ENCODE assay signal across 9 mouse cellular contexts in genomic region chr11:96332618-96333032, GRCm38 (mm10). TPM values are rescaled to one million over a fixed set of nuclear protein-coding genes. Genes with fewer than 3 reads are reported as not detected.
DNase-seq lines count a peak whose midpoint lies in the region; ATAC-seq lines count a peak whose summit lies in the region.
"Had no signal": no experiment of that assay in that cellular context is flagged by ENCODE, and none has a peak within 500 bp of the region (broad histone marks: within the 10 kb centered on the region; RNA-seq: fewer than 3 reads in every experiment).

No protein-coding gene starts in this region.

- WGBS in heart, embryonic 10.5 days = 2% methylated on average over 30 of the region's 35 CpGs
- under 1% methylated on average over 35 of the region's 35 CpGs for WGBS in neural tube, embryonic 11.5 days
- 2% methylated on average over 35 of the region's 35 CpGs for WGBS in limb, embryonic 13.5 days

- H3K9ac ChIP-seq in neural tube, embryonic 11.5 days (ENCODE audit: low read length) = peak overlapping the region; percentile 100
- peak overlapping the region; percentile 54; the same call in 1 of the 2 replicates for H3K9ac ChIP-seq in limb, embryonic 13.5 days

- H3K4me2 ChIP-seq in neural tube, embryonic 11.5 days (ENCODE audit: low read depth) = peak overlapping the region; percentile 100
- H3K4me2 ChIP-seq in limb, embryonic 13.5 days (replicated peaks) = peak overlapping the region; percentile 53

- H3K27me3 ChIP-seq in heart, embryonic 10.5 days (ENCODE audit: insufficient read depth, poor library complexity, severe bottlenecking) = peaks cover 100% of the 10 kb centered on the region
- H3K27me3 ChIP-seq in neural tube, embryonic 11.5 days (ENCODE audit: control insufficient read depth, insufficient read depth, low read length) = no peaks in the 10 kb centered on the region
- peaks cover 100% of the 10 kb centered on the region for H3K27me3 ChIP-seq in limb, embryonic 13.5 days

- DNase-seq in heart, embryonic 10.5 days (ENCODE audit: low spot score) = no peak
- no peak for DNase-seq in heart, adult 9 months (ENCODE audit: low spot score in 2 of 2)
- peak; percentile 69 for DNase-seq in neural tube, embryonic 11.5 days (ENCODE audit: low spot score)
- DNase-seq in neural tube, embryonic 10.5 days (ENCODE audit: extremely low spot score, low spot score) = no peak
- no peak for DNase-seq in thymus, postnatal 10 days (ENCODE audit: low spot score in 2 of 2)
- no peak for DNase-seq in right cerebral cortex, postnatal 14 days
- no peak for DNase-seq in embryo, embryonic 9.5 days (ENCODE audit: extremely low spot score)
- DNase-seq: thymus, postnatal 4 days had no signal

- no peak for ATAC-seq in neural tube, embryonic 11.5 days (ENCODE audit: insufficient read depth, low FRiP score, low TSS enrichment)
- ATAC-seq in limb, embryonic 13.5 days (ENCODE audit: low FRiP score, low read depth) = no peak

- no peaks in the 10 kb centered on the region for H3K9me3 ChIP-seq in heart, embryonic 10.5 days
- H3K9me3 ChIP-seq in neural tube, embryonic 11.5 days (ENCODE audit: control insufficient read depth, low read length) = no peaks in the 10 kb centered on the region
- no peaks in the 10 kb centered on the region for H3K9me3 ChIP-seq in limb, embryonic 13.5 days

- H3K4me3 ChIP-seq in heart, embryonic 10.5 days = peak overlapping the region; percentile 59
- H3K4me3 ChIP-seq in neural tube, embryonic 11.5 days (ENCODE audit: low read depth, low read length) = peak overlapping the region; percentile 96
- peak overlapping the region; percentile 32 for H3K4me3 ChIP-seq in limb, embryonic 13.5 days

- H3K27ac ChIP-seq in heart, embryonic 10.5 days = peak overlapping the region; percentile 89
- H3K27ac ChIP-seq in neural tube, embryonic 11.5 days (ENCODE audit: low read depth, low read length) = peak overlapping the region; percentile 100
- no peak overlapping the region for H3K27ac ChIP-seq in limb, embryonic 13.5 days

- H3K4me1 ChIP-seq in heart, embryonic 10.5 days = peaks cover 20% of the 10 kb centered on the region
- peaks cover 86% of the 10 kb centered on the region for H3K4me1 ChIP-seq in neural tube, embryonic 11.5 days (ENCODE audit: control insufficient read depth, insufficient read depth, low read length)
- peaks cover 10% of the 10 kb centered on the region for H3K4me1 ChIP-seq in limb, embryonic 13.5 days

- H3K36me3 ChIP-seq in heart, embryonic 10.5 days = no peaks in the 10 kb centered on the region
- peaks cover 8% of the 10 kb centered on the region for H3K36me3 ChIP-seq in neural tube, embryonic 11.5 days (ENCODE audit: control insufficient read depth, insufficient read depth, low read length)
- H3K36me3 ChIP-seq in limb, embryonic 13.5 days = no peaks in the 10 kb centered on the region

RNA-seq across cellular contexts. Expression of gene Hoxb3, which starts 9.5 kb away (rescaled TPM):
- 0.42 and 1.8 TPM in 2 replicates for polyA plus RNA-seq in heart, embryonic 10.5 days (2016; fragmentation: Nextera tagmentation; extraction: Ambion mirVana)
- 10.3 and 14.2 TPM in 2 replicates for polyA plus RNA-seq in neural tube, embryonic 11.5 days (2014; fragmentation: Nextera tagmentation; extraction: Ambion mirVana)
- polyA plus RNA-seq in limb, embryonic 13.5 days (2015; fragmentation: Nextera tagmentation; extraction: Ambion mirVana) = 0.17 and 0.55 TPM in 2 replicates

RNA-seq across cellular contexts. Expression of gene Hoxb4, which starts 14.6 kb away (rescaled TPM):
- polyA plus RNA-seq in heart, embryonic 10.5 days (2016; fragmentation: Nextera tagmentation; extraction: Ambion mirVana) = 0.31 and 2.0 TPM in 2 replicates
- 3.1 and 3.8 TPM in 2 replicates for polyA plus RNA-seq in neural tube, embryonic 11.5 days (2014; fragmentation: Nextera tagmentation; extraction: Ambion mirVana)
- polyA plus RNA-seq in limb, embryonic 13.5 days (2015; fragmentation: Nextera tagmentation; extraction: Ambion mirVana) = 0.36 and 0.50 TPM in 2 replicates

RNA-seq across cellular contexts. Expression of gene Hoxb2, which starts 17.7 kb away (rescaled TPM):
- polyA plus RNA-seq in heart, embryonic 10.5 days (2016; fragmentation: Nextera tagmentation; extraction: Ambion mirVana) = 5.7 and 27.6 TPM in 2 replicates
- polyA plus RNA-seq in neural tube, embryonic 11.5 days (2014; fragmentation: Nextera tagmentation; extraction: Ambion mirVana) = 88.2 and 89.0 TPM in 2 replicates
- polyA plus RNA-seq in limb, embryonic 13.5 days (2015; fragmentation: Nextera tagmentation; extraction: Ambion mirVana) = 3.9 and 4.8 TPM in 2 replicates

RNA-seq across cellular contexts. Expression of gene Hoxb5, which starts 29.5 kb away (rescaled TPM):
- 1.0 and 5.2 TPM in 2 replicates for polyA plus RNA-seq in heart, embryonic 10.5 days (2016; fragmentation: Nextera tagmentation; extraction: Ambion mirVana)
- polyA plus RNA-seq in neural tube, embryonic 11.5 days (2014; fragmentation: Nextera tagmentation; extraction: Ambion mirVana) = 49.0 and 49.1 TPM in 2 replicates
- polyA plus RNA-seq in limb, embryonic 13.5 days (2015; fragmentation: Nextera tagmentation; extraction: Ambion mirVana) = 0.97 and 1.5 TPM in 2 replicates

RNA-seq across cellular contexts. Expression of gene Hoxb1, which starts 32.9 kb away (rescaled TPM):
- polyA plus RNA-seq in heart, embryonic 10.5 days (2016; fragmentation: Nextera tagmentation; extraction: Ambion mirVana) = 0.20 and 3.3 TPM in 2 replicates
- 15.7 and 17.2 TPM in 2 replicates for polyA plus RNA-seq in neural tube, embryonic 11.5 days (2014; fragmentation: Nextera tagmentation; extraction: Ambion mirVana)
- 0.13 TPM in 1 of 2 replicates, not detected in the other for polyA plus RNA-seq in limb, embryonic 13.5 days (2015; fragmentation: Nextera tagmentation; extraction: Ambion mirVana)

Comparison
In these comparisons a context has a peak if more than half of its experiments do, and no peak if none do; other contexts are left out.
1. H3K4me3 ChIP-seq: peak in every context shown above with its lines; median percentile 96 in neural tube, embryonic 11.5 days; 59 in heart, embryonic 10.5 days; 32 in limb, embryonic 13.5 days.